In the genomic region with DNA sequence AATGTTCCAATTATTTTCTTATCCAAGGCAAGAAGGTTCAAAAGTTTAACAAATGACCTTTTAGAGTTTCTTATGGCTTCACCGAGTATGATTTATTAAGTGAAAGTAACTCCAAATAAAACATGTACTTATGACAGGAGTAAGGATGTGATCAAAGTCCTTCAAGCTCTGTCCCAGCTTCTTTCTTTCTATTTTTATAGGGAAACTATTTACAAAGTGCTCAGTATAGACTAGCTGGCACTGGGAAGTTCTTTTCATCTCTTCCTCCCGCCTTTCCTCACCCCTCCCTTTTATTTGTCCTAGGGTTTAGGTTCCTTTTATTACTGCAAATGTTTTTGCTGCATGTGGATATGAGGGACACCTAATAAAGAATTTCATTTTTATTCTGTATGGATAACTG, we compare ENCODE assay signal across 16 mouse cellular contexts.
"Had no signal": no experiment of that assay in that cellular context is flagged by ENCODE, and none has a peak within 500 bp of the region (broad histone marks: within the 10 kb centered on the region; RNA-seq: fewer than 3 reads in every experiment).

No protein-coding gene starts in this region.

- H3K36me3 ChIP-seq: neural tube, embryonic 13.5 days; neural tube, embryonic 15.5 days; stomach, embryonic 15.5 days had no signal

- H3K4me2 ChIP-seq: neural tube, embryonic 13.5 days; neural tube, embryonic 15.5 days; stomach, embryonic 15.5 days had no signal

- H3K4me3 ChIP-seq: neural tube, embryonic 13.5 days; neural tube, embryonic 15.5 days; stomach, embryonic 15.5 days had no signal

- H3K4me1 ChIP-seq: neural tube, embryonic 13.5 days; neural tube, embryonic 15.5 days; stomach, embryonic 15.5 days had no signal

- H3K9ac ChIP-seq: neural tube, embryonic 13.5 days; neural tube, embryonic 15.5 days; stomach, embryonic 15.5 days had no signal

- H3K27ac ChIP-seq: neural tube, embryonic 13.5 days; neural tube, embryonic 15.5 days; stomach, embryonic 15.5 days; stomach, postnatal 0 days had no signal

- H3K9me3 ChIP-seq: neural tube, embryonic 13.5 days; neural tube, embryonic 15.5 days; stomach, embryonic 15.5 days had no signal

- H3K27me3 ChIP-seq: neural tube, embryonic 13.5 days; neural tube, embryonic 15.5 days; stomach, embryonic 15.5 days had no signal

- DNase-seq: retina, postnatal 1 day; right cerebral cortex, adult 18-20 months; right cerebral cortex, postnatal 14 days; right cerebral cortex, postnatal 25 days; right cerebral cortex, postnatal 4 days; spleen, adult 18-20 months; thymus, adult 18-20 months; thymus, adult 2 months; thymus, postnatal 14 days; thymus, postnatal 25 days; thymus, postnatal 36 days; thymus, postnatal 4 days had no signal
